Mouse (Mus musculus): ENCODE results near the gene Ptprs.

DNA sequence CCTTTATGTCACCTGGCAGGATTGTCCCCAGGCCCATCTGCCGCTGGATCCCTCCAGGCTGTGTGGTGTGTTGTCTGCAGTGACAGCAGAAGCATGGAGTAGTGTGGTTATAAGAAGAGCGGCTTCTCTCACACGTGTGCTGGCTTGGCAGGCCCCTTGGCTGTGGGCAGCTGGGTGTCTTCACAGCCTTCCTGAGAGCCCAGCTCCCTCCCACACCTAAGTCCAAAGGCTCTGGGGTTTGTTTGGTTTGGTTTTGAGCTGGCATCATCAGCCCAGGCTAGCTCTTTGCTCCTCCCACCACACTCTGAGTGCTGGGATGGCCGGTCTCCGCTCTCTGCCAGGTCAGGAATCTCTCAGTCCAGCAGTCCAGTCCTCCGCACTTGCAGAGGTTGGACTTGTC, 83.0 kb downstream of the Ptprs start:
- TF ChIP-seq CTCF (IDR thresholded peaks at IDR 0.05; ENCODE audit: control insufficient read depth, insufficient read depth, insufficient read length), result no peak
- no peak for TF ChIP-seq MAX (IDR thresholded peaks at IDR 0.05)
- TF ChIP-seq MYOD1 (IDR thresholded peaks at IDR 0.05; ENCODE audit: control insufficient read depth, insufficient read length, low read depth), result no peak
- TF ChIP-seq USF1 (IDR thresholded peaks at IDR 0.05; ENCODE audit: low read depth), result no peak

Data from C2C12 (cell line).